Mouse (Mus musculus): Measurements from ENCODE around the gene Wfdc16.
"Not testable (repeated sequence)": the region's sequence is repeated elsewhere in the genome, so short reads cannot be mapped to it uniquely, and the experiment has no call there.

Gene Wfdc16

GRCm38 (mm10) chr2:164638696-164639095, at the start of gene Wfdc16:
Wfdc16 (minus strand) TSS chr2:164638796.
- DNase-seq (ENCODE audit: low read depth) = no peak

DNA sequence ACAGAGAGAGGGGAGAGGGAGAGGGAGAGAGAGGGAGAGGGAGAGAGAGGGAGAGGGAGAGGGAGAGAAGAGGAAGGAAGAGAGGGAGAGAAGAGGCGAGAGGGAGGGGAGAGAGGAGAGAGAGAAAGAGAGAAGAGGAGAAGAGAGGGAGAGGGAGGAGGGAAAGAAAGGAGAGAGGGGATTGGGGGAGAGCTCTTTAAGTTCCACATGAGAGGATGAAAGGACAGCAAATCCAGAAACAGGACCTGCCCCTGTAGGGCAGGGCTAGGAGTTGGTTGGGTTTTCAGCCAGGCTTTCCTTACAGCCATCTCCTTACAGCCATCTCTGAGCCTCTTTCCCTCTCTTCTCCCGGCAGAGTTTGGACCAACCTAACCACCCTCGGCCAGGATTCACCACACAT, 46.2 kb upstream of the Wfdc16 start, which contains the start of gene Wfdc13:
Gene Wfdc13 (plus strand): TSS at position 301 of the 400 bp plus-strand sequence.
- DNase-seq (ENCODE audit: low read depth) = no peak

DNA sequence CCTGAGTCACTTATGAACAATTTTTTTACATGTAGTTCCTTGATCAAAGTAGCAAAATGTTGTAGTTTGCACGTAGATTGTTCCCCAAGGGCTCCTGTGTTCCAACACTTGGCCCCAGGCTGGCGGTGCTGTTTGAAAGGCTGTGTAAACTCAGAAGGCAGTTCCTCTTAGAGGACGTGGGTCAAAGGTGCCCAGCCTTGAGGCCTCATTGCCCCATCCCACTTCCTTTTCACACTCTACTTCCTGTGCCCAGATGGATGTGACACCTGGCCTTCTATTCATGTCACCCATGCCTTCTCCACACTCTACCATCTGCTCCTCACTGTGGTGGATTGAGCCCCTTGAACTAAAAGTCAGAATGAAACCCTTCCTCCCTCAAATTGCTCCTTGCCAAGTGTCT, 41.3 kb upstream of the Wfdc16 start:
- DNase-seq (ENCODE audit: low read depth) = no peak

GRCm38 (mm10) chr2:164678848-164679625, 40.4 kb upstream of the Wfdc16 start:
- peak; percentile 32 for DNase-seq (ENCODE audit: low read depth)

DNA sequence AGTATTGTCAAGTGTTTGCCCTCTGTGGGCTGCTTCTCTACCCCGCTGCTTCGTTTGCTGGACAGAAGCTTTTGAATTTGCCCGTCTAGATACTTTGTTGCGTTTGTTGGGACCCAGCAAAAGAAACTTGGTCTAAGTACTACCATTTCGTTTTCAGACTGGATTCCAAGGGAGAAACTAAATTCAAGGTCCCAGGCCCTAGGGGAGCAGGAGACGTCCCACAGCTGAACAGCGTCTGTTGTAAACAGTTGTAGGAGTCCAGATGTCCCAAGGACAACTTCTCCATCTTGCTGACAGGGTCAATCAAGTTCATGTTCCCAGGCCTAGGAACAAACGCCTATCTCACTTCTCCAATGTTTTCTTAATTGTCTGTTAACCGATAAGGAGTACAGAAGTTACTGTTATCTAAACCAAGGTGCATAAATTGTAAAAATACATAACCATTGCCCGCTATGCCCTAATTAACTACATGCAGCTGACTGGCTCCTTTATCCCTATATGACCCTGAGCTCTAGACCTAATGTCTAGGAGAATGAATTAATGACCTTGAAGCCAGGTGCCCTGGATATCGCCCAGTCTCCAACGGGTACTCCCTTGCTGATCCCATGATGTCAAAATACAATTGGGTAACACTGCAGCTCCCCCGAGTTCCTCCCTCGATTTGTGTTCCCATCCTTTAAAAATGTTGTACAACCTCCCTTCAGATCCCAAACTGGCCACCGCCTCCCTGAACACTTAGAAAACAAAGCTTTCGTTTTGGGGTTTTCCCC, 38.5 kb upstream of the Wfdc16 start:
- no peak for DNase-seq (ENCODE audit: low read depth)

- DNase-seq (ENCODE audit: low read depth) = no peak
These were observed 37.5 kb upstream of the Wfdc16 start for GRCm38 (mm10) chr2:164676103-164676502.

DNA sequence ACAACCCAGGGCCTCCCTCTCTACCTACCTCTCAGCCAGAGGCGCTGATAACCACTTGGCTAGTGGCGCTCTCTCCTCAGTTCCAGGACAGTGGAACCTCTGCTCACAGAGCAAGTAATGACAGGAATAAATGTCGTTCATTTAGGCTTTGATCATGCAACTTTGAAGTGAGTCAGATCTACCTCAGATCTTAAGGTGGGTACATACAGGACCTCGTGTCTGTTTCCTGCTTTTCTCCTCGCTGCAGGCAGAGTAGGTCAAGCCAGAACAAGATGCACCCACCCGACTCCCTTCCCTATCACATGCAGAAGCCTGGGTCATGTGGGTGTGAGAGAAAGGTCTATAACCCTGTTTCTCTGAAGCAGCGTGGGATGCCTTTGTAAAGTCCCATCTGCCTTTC, 35.4 kb upstream of the Wfdc16 start, which contains the start of gene Wfdc11:
Gene Wfdc11 (minus strand): TSS at position 101 of the 400 bp plus-strand sequence.
- DNase-seq (ENCODE audit: low read depth) = no peak

DNA sequence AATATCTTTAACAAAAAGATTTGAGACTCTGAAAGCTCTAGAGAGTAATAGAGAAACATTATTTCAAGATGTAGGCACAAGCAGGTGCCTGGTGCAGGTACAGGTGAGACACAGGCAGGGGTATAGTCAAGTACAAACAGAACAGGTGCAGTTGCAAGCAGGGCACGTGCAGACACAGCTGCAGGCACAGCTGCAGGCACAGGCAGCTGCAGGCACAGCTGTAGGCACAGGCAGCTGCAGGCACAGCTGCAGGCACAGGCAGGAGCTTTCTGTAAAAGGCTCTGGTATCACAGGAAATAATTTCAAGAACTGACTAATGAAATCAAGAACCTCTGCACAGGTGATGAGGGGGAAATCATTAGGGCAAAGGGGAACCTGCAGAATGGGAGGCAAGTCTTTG, 32.3 kb upstream of the Wfdc16 start:
- DNase-seq (ENCODE audit: low read depth) = no peak

GRCm38 (mm10) chr2:164670261-164670660, 31.7 kb upstream of the Wfdc16 start:
- no peak for DNase-seq (ENCODE audit: low read depth)

GRCm38 (mm10) chr2:164664851-164665250, 26.3 kb upstream of the Wfdc16 start:
- DNase-seq (ENCODE audit: low read depth) = no peak

- DNase-seq (ENCODE audit: low read depth) = no peak
These were observed 17.9 kb upstream of the Wfdc16 start, which contains the start of gene Wfdc9 for GRCm38 (mm10) chr2:164656483-164656882. Wfdc9 (minus strand) TSS chr2:164656583.

DNA sequence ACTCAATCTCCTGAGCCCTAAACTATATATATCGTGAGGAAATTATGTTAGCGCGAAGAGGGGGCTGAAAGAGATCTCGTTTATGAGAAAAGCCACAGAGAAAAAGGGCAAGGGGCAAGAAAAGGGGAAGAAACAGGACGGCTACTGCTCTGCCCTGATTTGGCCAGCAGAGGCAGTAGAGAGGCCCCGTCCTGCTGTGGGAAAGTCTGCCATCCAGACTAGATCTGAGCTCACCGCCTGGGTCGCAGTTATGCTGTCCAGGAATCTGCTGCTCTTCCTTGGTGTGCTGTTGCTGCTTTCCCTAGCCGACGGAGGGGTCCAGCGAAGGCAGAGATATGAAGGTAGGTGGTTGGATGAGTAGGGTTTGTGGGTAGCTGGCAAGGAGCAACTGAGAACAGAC, 17.3 kb upstream of the Wfdc16 start, which contains the start of gene Wfdc10:
Gene Wfdc10 (plus strand): TSS at position 189 of the 400 bp plus-strand sequence.
- no peak for DNase-seq (ENCODE audit: low read depth)

DNA sequence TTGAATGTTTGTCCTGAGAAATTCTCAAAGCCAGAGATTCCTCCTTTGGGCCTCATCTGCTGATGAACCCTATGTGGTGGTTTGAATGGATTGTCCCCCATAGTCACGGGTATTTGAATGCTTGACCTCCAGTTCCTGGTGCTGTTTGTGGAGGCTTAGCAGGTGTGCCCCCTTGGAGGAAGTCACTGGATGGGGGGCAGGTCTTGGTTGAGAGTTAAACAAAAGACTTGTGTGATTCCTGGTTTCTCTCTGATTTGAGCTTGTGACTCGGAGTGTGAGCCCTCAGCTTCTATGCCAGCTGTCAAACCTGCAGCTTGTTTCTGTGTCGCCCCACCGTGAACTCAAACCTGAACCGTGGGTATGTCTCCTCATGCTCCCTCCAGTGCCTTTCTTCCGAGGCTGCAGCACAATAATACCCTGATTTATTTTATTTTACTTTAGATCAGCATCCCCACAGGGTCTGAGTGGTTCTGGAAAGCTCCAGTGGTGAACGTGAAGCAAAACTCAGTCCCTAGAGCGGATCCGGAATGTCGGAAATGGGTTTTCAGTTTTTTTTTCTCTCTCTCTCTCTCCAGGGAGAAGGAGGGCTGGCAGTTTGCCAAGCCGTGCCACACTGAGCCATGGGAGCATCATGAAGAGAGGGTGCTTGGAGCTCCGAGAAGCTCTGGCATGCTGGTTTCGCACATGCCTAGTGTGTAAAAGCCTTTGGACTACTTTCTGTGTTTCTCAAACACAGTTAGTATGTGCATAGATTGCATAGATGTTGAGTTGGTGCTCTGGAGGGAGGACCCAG, 3.5 kb upstream of the Wfdc16 start:
- DNase-seq (ENCODE audit: low read depth) = no peak

DNA sequence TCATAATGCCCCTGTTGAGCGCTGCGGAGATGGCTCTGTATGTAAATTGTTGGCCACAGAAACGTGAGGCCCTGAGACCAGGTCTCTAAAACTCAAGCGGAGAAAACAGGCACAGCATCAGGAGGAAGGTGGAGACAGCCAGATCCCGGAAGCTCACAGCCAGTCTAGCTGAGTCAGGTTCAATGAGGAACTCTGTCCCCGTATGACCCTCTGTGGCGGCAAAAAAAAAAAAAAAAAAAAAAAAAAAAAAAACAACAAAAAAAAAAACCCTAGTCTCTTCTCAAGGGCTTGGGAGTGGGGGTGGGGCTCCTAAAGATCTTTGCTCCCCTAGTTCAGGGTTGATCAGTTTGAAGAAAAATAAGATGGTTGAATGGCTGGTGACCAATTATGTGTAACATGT, 2.5 kb upstream of the Wfdc16 start:
- DNase-seq (ENCODE audit: low read depth) = no peak

DNA sequence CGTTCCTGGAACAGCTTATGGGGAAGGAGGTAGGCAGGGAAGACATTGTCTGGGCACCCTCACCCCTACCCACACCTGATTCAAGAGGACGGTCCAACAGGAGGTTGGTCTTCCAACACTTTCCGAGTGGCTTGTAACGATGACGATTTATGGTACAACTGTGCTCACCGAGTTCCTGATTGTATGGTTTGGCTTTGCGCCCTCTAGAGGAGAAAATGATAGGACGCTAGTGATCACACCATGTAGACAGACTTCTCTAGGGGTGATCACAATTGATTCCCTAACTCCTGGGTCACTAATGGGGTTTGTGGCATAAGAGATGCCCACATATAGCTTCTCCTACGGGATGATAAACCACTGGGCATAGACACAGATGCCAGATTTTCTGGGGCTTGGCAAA, 3.3 kb downstream of the Wfdc16 start:
- DNase-seq (ENCODE audit: low read depth) = no peak

DNA sequence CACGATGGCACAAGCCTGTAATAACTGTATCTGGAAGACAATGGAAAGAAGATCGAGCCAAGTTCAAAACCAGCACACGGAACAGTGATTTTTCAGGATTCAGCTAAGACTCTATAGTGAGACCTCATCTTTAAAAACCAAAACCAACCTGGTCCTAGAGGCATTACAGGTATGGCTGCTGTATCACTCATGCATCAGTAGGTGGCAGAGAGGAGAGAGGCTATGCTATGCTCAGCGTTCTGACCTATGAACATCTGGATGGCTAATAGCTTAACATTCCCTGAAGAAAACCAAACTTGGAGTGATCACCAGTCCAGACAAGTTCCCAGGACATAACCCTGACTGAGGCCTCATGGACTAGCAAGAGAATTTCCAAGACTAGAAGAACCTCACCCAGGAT, 16.8 kb downstream of the Wfdc16 start:
- DNase-seq (ENCODE audit: low read depth) = no peak

DNA sequence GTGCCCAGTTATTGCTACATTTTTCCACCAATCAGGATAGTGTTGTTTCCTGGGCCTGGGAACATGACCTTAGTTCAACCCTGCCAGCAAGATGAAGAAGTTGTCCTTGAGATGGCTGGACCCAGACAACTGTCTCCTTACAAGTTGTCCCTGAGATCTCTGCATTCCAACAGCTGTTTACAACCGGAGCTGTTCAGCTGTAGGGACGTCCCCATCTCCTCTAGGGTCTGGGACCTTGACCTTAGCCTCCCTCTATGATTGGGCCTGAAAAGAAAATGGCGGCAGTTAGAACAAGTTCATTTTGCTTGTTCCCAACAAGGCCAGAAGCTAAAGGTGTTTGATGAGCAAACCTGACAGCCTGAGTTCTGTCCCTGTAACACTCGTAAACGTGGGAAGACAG, 19.5 kb downstream of the Wfdc16 start:
- DNase-seq (ENCODE audit: low read depth) = no peak

- no peak for DNase-seq (ENCODE audit: low read depth)
These were observed 23.2 kb downstream of the Wfdc16 start for GRCm38 (mm10) chr2:164615386-164615785.

GRCm38 (mm10) chr2:164613471-164613870, 25.1 kb downstream of the Wfdc16 start, which contains the start of the genes Wfdc6b and Wfdc8:
Wfdc6b (plus strand) TSS chr2:164613522.
Wfdc8 (minus strand) TSS chr2:164613626.
- not testable (repeated sequence) for DNase-seq (ENCODE audit: low read depth)

- DNase-seq (ENCODE audit: low read depth) = no peak
These were observed 29.8 kb downstream of the Wfdc16 start for GRCm38 (mm10) chr2:164608781-164609180.

DNA sequence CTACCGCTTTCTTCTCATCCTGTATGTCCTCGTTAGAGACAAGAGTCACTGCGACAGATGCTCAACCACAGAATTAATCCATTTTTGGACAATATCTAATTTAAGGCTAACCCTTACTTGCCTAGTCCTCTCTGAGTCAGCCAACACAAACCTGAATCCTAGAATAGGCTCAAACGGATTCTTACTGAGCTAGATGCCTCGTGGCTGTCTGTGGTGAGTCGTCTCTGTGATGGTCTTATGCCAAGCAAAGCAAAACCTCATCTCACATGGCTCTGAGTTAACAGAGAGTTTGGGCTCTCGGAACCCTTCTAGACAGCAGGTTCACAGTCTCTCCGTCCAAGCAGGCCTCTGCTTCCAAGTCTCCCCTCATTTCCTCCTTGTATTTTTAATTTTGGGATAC, 34.2 kb downstream of the Wfdc16 start:
- DNase-seq (ENCODE audit: low read depth) = no peak

GRCm38 (mm10) chr2:164603482-164603881, 35.1 kb downstream of the Wfdc16 start:
- no peak for DNase-seq (ENCODE audit: low read depth)

Data from c-Kit-positive CD71-positive TER-119-negative erythroid progenitor cells, embryonic 14.5 days (primary cell).